Mouse (Mus musculus) neural tube, embryonic 13.5 days (tissue): Measurements from ENCODE around the gene Apbb2. TPM values are rescaled to one million over a fixed set of nuclear protein-coding genes. Genes with fewer than 3 reads are reported as not detected.

Experiments
- ATAC-seq: fragments of 200-750 bp; cut with Nextera tagmentation; 2 replicates; pipeline ENCODE4 v1.8.0; 2017; ENCODE audit warnings: low read depth, mild to moderate bottlenecking, moderate TSS enrichment, moderate library complexity
- H3K27ac ChIP-seq: fragments of 300-500 bp; sonication (generic); replicated peaks from 2 replicates; pipeline ENCODE4 v1.5.1; 2015; ENCODE audit warnings: moderate library complexity, mild to moderate bottlenecking, inconsistent platforms
- H3K27me3 ChIP-seq: fragments of 300-500 bp; sonication (generic); 2 replicates; pipeline ENCODE4 v1.6.1; 2015; ENCODE audit warnings: mild to moderate bottlenecking, inconsistent platforms
- H3K36me3 ChIP-seq: fragments of 300-500 bp; sonication (generic); 2 replicates; pipeline ENCODE4 v1.6.1; 2015; ENCODE audit warnings: mild to moderate bottlenecking, inconsistent platforms
- H3K4me1 ChIP-seq: fragments of 300-500 bp; sonication (generic); replicated peaks from 2 replicates; pipeline ENCODE4 v1.6.1; 2015; ENCODE audit warnings: inconsistent platforms
- H3K4me2 ChIP-seq: fragments of 300-500 bp; sonication (generic); 2 replicates; pipeline ENCODE4 v1.6.1; 2015; ENCODE audit warnings: inconsistent platforms, mild to moderate bottlenecking, moderate library complexity
- H3K4me3 ChIP-seq: fragments of 300-500 bp; sonication (generic); 2 replicates; pipeline ENCODE4 v1.5.1; 2015; ENCODE audit warnings: mild to moderate bottlenecking, inconsistent platforms
- H3K9ac ChIP-seq: fragments of 300-500 bp; sonication (generic); 2 replicates; pipeline ENCODE4 v1.6.1; 2015; ENCODE audit warnings: moderate library complexity, mild to moderate bottlenecking, inconsistent platforms
- H3K9me3 ChIP-seq: fragments of 300-500 bp; sonication (generic); 2 replicates; pipeline ENCODE4 v1.6.1; 2016; ENCODE audit warnings: inconsistent platforms
- WGBS: fragments of 180-500 bp; shearing (Covaris S2); methylation state at CpG from one replicate; pipeline ENCODE4 v1.1.7; 2015; 5-methylcytosine and 5-hydroxymethylcytosine counted together
- polyA plus RNA-seq: library from polyadenylated mRNA; unstranded; fragments of >200 nt; fragmentation: Nextera tagmentation; extraction: Ambion mirVana; gene quantifications from 2 replicates; pipeline ENCODE4 v1.2.1, GENCODE M21; 2015

Gene Apbb2
- polyA plus RNA-seq, 1 experiment from 2014 or later, result 108 TPM

DNA sequence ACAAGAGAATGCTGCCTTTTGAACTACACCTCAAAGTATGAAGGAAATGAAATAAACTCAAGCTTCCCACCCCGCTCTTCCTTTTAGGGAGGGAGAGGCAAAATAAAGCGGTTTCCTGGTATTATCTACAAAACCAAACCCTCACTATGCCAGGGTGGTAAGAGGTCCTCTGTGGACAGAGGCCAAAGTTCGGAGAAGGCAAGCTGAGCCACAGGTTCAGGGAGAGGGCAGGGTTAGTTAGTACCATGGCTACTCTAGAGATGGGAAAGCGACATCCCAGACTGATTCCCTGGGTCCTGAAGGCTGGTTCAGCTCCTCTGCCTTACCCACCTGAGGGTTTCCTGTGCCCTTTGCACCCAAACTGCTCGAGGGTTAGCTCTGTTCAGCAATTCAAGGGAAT lies 159.7 kb downstream of the Apbb2 start:
- H3K4me2 ChIP-seq, result no peak overlapping the region
- H3K27me3 ChIP-seq, result no peaks in the 10 kb centered on the region
- 82% methylated on average over 5 of the region's 5 CpGs for WGBS
- no peak overlapping the region for H3K4me3 ChIP-seq
- H3K4me1 ChIP-seq, result peaks cover 4% of the 10 kb centered on the region; the same call in 1 of the 2 replicates
- no peak overlapping the region for H3K27ac ChIP-seq
- ATAC-seq, result no peak
- no peaks in the 10 kb centered on the region for H3K9me3 ChIP-seq
- 0 out of 2 replicates have a peak, but pooled peaks cover 10% of the 10 kb centered on the region for H3K36me3 ChIP-seq
- H3K9ac ChIP-seq, result no peak overlapping the region

DNA sequence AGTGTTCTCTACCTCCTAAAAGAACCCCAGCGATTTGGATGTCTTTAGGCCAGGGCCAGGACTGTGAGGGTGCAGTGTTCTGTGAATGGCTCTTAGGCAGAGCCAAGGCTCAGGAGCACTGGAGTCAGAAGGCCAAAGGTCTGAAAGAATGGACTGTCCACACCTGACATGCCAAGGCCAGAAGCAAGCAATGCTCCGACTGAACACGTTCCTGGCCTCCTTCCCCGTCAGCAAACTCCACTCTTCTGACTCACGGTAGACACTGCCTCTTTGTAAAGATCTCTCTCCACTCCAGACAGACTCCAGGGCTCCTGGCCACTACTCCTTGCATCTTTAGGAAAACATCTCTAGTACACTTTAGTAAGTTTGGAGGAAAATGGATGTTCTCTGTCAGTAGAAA lies 163.3 kb downstream of the Apbb2 start:
- Histone ChIP-seq H3K4me2 (no peak overlapping the region), H3K4me1 (peaks cover 6% of the 10 kb centered on the region), H3K27me3 (no peaks in the 10 kb centered on the region), H3K9ac (no peak overlapping the region), H3K36me3 (peaks cover 12% of the 10 kb centered on the region), H3K27ac (no peak overlapping the region), H3K4me3 (no peak overlapping the region), H3K9me3 (no peaks in the 10 kb centered on the region)
- whole genome bisulfite sequencing, result 94% methylated on average over 5 of the region's 5 CpGs
- no peak for ATAC-seq

DNA sequence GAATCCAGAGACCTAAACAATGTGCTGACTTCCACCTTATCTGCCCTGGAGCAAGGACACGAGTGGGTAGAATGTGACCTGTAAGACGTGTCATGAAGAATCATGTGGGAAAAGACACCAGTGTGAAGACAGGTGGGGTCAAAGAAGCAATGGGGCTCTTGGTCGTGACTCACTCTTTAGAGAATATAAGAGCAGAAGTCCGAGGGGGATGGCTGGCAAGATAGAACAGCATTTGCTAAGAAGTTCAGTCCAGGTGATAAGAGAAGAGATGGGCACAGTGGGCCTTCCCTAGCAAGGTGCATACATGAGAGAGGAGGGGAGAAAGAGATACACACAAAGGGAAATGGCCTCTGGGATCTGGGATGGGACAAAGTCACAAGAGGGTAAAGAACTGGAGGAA lies 163.8 kb downstream of the Apbb2 start:
- 91% methylated on average over 4 of the region's 4 CpGs for WGBS
- Histone ChIP-seq H3K27me3 (no peaks in the 10 kb centered on the region), H3K4me1 (peaks cover 6% of the 10 kb centered on the region), H3K4me2 (no peak overlapping the region), H3K4me3 (no peak overlapping the region), H3K36me3 (peaks cover 11% of the 10 kb centered on the region), H3K27ac (no peak overlapping the region), H3K9ac (no peak overlapping the region), H3K9me3 (no peaks in the 10 kb centered on the region)
- ATAC-seq, result no peak

DNA sequence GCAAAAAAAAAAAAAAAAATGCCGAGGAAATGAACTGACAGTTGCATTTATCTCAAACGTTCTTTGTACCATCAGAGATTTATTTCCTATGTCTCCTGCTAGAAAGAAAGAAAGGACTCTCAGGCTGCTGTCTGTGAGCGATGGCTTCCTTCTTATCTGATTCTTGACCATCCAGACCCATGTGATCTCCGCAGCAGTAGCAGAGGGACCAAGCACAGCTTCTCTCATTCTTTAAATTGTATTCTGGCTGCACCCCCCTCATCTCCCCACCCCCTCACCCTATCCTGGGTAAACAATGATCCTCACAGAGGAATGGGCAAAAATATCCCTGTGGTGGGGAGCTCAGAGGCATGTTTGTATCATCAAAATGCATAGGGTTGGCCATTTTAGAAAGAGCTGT lies 165.5 kb downstream of the Apbb2 start:
- H3K4me2 ChIP-seq, result no peak overlapping the region
- no peaks in the 10 kb centered on the region for H3K9me3 ChIP-seq
- H3K4me3 ChIP-seq, result no peak overlapping the region
- H3K27ac ChIP-seq, result 0 out of 2 replicates have a peak overlapping the region, but pooled peaks have one; percentile 9
- no peak overlapping the region for H3K9ac ChIP-seq
- ATAC-seq, result peak; percentile 56; the same call in 1 of the 2 replicates
- H3K36me3 ChIP-seq, result peaks cover 11% of the 10 kb centered on the region
- peaks cover 6% of the 10 kb centered on the region for H3K4me1 ChIP-seq
- H3K27me3 ChIP-seq, result no peaks in the 10 kb centered on the region
- 41% methylated on average over 4 of the region's 4 CpGs for WGBS

DNA sequence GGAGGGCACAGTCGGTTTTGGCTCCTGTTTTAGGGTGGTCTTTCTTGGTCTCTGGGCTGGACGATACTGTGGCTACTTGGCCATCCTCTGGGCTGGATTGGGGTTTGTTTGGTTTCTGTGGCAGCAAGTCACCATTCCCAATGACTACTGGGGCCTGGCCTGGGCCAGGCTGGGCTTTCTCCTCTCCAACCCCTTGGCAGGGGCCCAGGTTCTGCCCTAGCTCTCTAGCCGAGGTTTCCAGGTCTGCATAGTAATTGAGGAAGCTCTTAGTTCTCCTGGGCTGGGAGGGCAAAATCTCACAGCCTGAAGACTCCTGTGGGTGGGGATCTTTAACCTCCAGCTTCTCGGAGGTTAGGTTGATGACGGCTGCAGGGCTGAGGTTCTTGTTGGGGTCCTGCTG lies 167.0 kb downstream of the Apbb2 start:
- no peak overlapping the region for H3K27ac ChIP-seq
- WGBS, result 85% methylated on average over 5 of the region's 5 CpGs
- H3K4me2 ChIP-seq, result no peak overlapping the region
- H3K9ac ChIP-seq, result no peak overlapping the region
- ATAC-seq, result no peak
- H3K27me3 ChIP-seq, result no peaks in the 10 kb centered on the region
- peaks cover 11% of the 10 kb centered on the region for H3K36me3 ChIP-seq
- H3K9me3 ChIP-seq, result no peaks in the 10 kb centered on the region
- H3K4me1 ChIP-seq, result peaks cover 10% of the 10 kb centered on the region
- no peak overlapping the region for H3K4me3 ChIP-seq

DNA sequence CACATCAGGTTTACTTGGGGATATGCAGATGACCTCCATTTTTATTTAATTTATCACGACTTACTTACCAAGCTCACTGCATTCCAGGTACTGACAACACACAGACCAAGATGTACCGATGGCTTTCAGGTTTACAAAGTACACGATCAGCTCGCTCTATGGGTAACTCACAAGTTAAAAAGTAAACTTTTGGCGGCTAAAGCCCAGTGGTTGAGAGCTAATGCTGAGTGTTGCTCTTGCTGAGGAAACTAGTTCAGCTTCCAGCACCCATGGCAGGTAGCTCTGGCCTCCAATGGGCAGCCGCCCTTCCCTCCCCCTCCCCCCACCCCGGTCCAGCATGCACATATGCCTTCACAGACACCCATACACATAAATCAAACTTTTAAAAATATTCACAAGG lies 173.1 kb downstream of the Apbb2 start:
- WGBS, result 90% methylated on average over 7 of the region's 7 CpGs
- Histone ChIP-seq H3K9me3 (no peaks in the 10 kb centered on the region), H3K4me1 (0 out of 2 replicates have a peak, but pooled peaks cover 10% of the 10 kb centered on the region), H3K27me3 (no peaks in the 10 kb centered on the region), H3K9ac (no peak overlapping the region), H3K27ac (no peak overlapping the region), H3K36me3 (no peaks in the 10 kb centered on the region), H3K4me2 (no peak overlapping the region), H3K4me3 (no peak overlapping the region)
- no peak for ATAC-seq

DNA sequence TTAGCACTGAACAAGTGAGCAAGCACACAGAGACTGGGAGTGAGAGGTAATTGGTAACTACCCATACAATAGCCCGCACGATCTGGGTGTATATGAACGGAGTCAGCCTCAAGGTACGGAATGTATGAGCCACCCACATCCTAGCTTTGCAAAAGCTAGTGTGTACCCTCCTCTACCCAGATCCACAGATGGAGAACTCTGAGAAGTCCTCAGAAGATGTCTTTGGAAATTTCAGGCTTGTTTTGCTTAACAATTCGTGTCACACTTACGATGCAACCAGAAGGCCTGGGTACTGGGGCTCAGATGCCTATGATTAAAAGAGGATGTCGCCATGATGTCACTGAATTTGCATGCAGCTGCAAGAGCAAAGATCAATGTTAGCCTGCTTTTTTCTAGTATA lies 176.3 kb downstream of the Apbb2 start:
- Histone ChIP-seq H3K9me3 (no peaks in the 10 kb centered on the region), H3K4me1 (0 out of 2 replicates have a peak, but pooled peaks cover 10% of the 10 kb centered on the region), H3K27ac (no peak overlapping the region), H3K9ac (no peak overlapping the region), H3K4me3 (no peak overlapping the region), H3K27me3 (no peaks in the 10 kb centered on the region), H3K36me3 (no peaks in the 10 kb centered on the region), H3K4me2 (no peak overlapping the region)
- ATAC-seq, result no peak
- 81% methylated on average over 7 of the region's 7 CpGs for WGBS

DNA sequence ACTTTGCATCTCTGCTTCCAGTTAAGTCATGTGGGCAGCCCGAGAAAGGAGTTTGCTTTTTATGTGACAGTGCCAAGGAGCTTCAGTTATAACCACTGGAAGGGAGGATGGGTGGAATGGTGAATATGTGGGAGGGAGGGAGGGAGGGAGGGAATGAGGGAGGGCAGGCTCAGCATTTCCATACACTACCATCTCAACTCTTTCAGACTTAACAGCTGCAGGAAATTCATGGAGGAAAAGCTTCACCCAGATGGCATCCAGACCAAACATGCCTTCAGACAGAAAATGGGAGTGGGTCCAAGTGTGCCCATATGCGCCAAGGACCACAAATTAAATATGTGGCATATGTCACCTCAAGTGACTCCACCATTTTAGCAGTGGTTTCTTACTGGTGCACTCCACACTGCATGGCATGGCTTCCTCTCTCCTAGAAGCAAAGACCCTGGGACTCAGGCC lies 181.8 kb downstream of the Apbb2 start:
- Histone ChIP-seq H3K4me3 (no peak overlapping the region), H3K9me3 (no peaks in the 10 kb centered on the region), H3K9ac (no peak overlapping the region), H3K27ac (no peak overlapping the region), H3K36me3 (no peaks in the 10 kb centered on the region), H3K4me2 (no peak overlapping the region), H3K4me1 (no peaks in the 10 kb centered on the region), H3K27me3 (no peaks in the 10 kb centered on the region)
- no peak for ATAC-seq
- WGBS, result 84% methylated on average over 2 of the region's 2 CpGs

DNA sequence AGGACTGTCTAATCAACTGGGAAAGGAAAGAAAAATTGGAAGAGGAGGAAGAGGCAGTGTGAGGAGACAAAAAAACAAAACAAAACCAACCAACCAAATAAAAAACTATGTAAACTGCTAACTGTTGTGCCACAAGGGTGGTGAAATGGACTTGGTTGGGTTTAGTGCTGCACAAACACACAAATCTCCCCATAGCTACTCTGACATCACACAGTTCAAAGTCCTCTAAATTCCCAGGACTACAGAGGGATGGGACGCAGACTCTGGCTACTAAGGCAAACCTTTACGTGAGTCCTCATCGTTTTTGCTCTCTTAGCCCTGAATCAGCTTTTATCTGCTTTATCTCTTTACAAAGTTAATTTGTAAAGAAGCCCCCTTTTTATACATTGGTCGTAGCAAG lies 183.4 kb downstream of the Apbb2 start:
- Histone ChIP-seq H3K4me2 (no peak overlapping the region), H3K4me3 (no peak overlapping the region), H3K27me3 (no peaks in the 10 kb centered on the region), H3K4me1 (no peaks in the 10 kb centered on the region), H3K36me3 (no peaks in the 10 kb centered on the region), H3K9me3 (no peaks in the 10 kb centered on the region), H3K27ac (no peak overlapping the region), H3K9ac (no peak overlapping the region)
- 94% methylated on average over 4 of the region's 4 CpGs for WGBS
- no peak for ATAC-seq

DNA sequence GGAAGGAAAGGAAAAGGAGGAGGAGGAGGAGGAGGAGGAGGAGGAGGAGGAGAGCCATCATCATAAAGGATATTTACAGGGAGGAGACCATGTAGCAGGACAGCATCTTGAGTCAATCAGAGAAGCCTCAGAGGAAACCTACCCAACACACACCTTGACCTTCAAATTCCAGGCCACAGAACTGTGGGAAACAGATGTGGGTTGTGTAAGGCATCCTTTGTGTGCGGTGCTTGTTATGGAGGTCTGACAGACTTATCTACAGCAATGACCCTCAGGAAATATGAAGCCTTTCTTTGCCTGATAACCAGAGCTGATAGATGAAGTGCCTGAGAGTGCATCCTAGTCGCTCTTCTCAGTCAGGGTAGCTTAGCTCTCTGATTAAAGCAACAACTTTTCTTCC lies 189.5 kb downstream of the Apbb2 start:
- no peak for ATAC-seq
- no peaks in the 10 kb centered on the region for H3K36me3 ChIP-seq
- no peak overlapping the region for H3K9ac ChIP-seq
- no peaks in the 10 kb centered on the region for H3K9me3 ChIP-seq
- H3K27ac ChIP-seq, result no peak overlapping the region
- H3K4me1 ChIP-seq, result peaks cover 26% of the 10 kb centered on the region
- H3K4me2 ChIP-seq, result no peak overlapping the region
- no peaks in the 10 kb centered on the region for H3K27me3 ChIP-seq
- WGBS, result 69% methylated on average over 2 of the region's 2 CpGs
- no peak overlapping the region for H3K4me3 ChIP-seq

DNA sequence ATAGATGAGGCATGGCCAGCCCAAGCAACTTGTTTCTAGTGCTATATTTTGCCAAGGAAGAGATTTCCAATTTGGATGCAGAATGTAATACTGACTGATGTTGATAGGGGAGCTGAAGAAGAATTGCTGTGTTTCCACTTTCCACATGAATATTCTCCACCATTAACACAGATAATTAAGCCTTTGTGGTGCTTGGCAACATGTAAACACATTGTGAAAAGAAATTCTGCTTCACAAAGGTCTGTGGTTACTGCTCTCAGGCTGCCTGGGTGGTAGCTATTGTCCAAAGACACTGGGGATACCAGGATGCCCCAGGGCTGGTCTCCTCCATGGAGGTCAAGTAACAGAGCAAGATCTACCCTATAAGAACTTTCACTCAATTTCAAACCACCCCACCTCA lies 190.5 kb downstream of the Apbb2 start:
- ATAC-seq, result no peak
- no peak overlapping the region for H3K4me2 ChIP-seq
- no peaks in the 10 kb centered on the region for H3K9me3 ChIP-seq
- peaks cover 26% of the 10 kb centered on the region for H3K4me1 ChIP-seq
- no peak overlapping the region for H3K9ac ChIP-seq
- no peaks in the 10 kb centered on the region for H3K27me3 ChIP-seq
- H3K36me3 ChIP-seq, result no peaks in the 10 kb centered on the region
- H3K4me3 ChIP-seq, result no peak overlapping the region
- 0 out of 2 replicates have a peak overlapping the region, but pooled peaks have one; percentile 6 for H3K27ac ChIP-seq

DNA sequence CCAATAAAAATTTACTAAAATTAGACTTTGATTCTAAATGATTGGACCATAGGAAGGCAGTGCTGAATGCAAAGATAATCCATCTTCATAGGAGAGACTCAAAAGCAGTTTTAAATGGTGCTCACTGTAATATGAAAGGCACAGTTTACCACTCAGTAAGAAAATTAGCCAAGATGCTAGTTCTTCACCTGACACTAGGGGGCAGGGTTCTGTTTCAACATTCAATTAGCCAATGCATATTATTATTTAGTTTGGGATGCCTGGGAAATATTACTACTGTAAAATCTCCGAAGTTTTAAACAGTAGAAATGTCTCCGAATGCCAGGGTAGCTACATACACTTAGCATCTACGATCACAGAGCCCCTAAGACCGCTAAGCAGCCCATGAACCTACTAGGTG lies 194.7 kb downstream of the Apbb2 start:
- Histone ChIP-seq H3K27me3 (no peaks in the 10 kb centered on the region), H3K4me3 (no peak overlapping the region), H3K9ac (no peak overlapping the region), H3K4me1 (peaks cover 26% of the 10 kb centered on the region), H3K27ac (no peak overlapping the region), H3K36me3 (no peaks in the 10 kb centered on the region), H3K4me2 (no peak overlapping the region), H3K9me3 (no peaks in the 10 kb centered on the region)
- WGBS, result 79% methylated on average over 4 of the region's 4 CpGs
- no peak for ATAC-seq

DNA sequence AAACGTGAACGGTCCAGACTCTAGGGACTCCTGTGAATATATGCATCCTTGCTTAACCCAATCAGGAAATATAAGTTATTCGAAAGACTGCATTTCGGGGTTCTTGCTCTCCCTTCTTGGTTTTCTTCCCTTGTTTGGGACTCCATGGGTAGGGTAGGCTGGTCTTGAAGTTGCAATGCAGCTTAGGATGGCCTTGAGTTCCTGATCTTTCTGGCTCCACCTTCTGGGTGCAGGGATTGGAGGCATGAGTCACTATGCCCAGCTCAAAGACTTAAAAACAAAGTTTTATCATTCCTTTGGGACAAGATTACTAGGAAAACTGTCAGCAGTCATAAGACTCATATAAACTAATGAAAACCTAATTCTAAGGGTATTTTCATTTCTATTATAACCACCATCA lies 195.1 kb downstream of the Apbb2 start:
- Histone ChIP-seq H3K4me1 (peaks cover 24% of the 10 kb centered on the region), H3K9ac (no peak overlapping the region), H3K9me3 (no peaks in the 10 kb centered on the region), H3K4me3 (no peak overlapping the region), H3K27me3 (no peaks in the 10 kb centered on the region), H3K27ac (no peak overlapping the region), H3K36me3 (no peaks in the 10 kb centered on the region), H3K4me2 (no peak overlapping the region)
- WGBS, result 86% methylated on average over 4 of the region's 4 CpGs
- ATAC-seq, result no peak
